Mouse (Mus musculus) embryonic facial prominence, embryonic 11.5 days (tissue): ENCODE measurements around the gene Bsnd. TPM values are rescaled to one million over a fixed set of nuclear protein-coding genes. Genes with fewer than 3 reads are reported as not detected.
A peak's percentile ranks its signal among the peaks of the same experiment; 100 is the strongest.

Experiments used
- ATAC-seq: fragments of 200-750 bp; cut with Nextera tagmentation; replicated peaks from 2 replicates; pipeline ENCODE4 v1.8.0; 2017; ENCODE audit warnings: low read depth; ENCODE audit not compliant: insufficient number of reproducible peaks, low FRiP score, low TSS enrichment
- DNase-seq: peaks from one replicate; pipeline ENCODE4 v3.0.0-alpha.2; 2015; ENCODE audit warnings: low spot score
- H3K27ac ChIP-seq: fragments of 300-500 bp; sonication (generic); replicated peaks from 2 replicates; pipeline ENCODE4 v1.5.1; 2014; ENCODE audit warnings: mild to moderate bottlenecking, low read depth, low read length, control low read depth
- H3K27me3 ChIP-seq: fragments of 300-500 bp; sonication (generic); 2 replicates; pipeline ENCODE4 v1.6.1; 2014; ENCODE audit warnings: mild to moderate bottlenecking, low read length, moderate library complexity, mixed read lengths; ENCODE audit not compliant: control insufficient read depth, insufficient read depth
- H3K36me3 ChIP-seq: fragments of 300-500 bp; sonication (generic); replicated peaks from 2 replicates; pipeline ENCODE4 v1.6.1; 2014; ENCODE audit warnings: low read depth, mild to moderate bottlenecking, low read length, moderate library complexity, mixed read lengths; ENCODE audit not compliant: control insufficient read depth, insufficient read depth
- H3K4me1 ChIP-seq: fragments of 300-500 bp; sonication (generic); 2 replicates; pipeline ENCODE4 v1.6.1; 2014; ENCODE audit warnings: low read length, mixed read lengths; ENCODE audit not compliant: control insufficient read depth, insufficient read depth
- H3K4me2 ChIP-seq: fragments of 300-500 bp; sonication (generic); 2 replicates; pipeline ENCODE4 v1.6.1; 2014; ENCODE audit warnings: low read depth, mild to moderate bottlenecking, control low read depth, low read length, moderate library complexity
- H3K4me3 ChIP-seq: fragments of 300-500 bp; sonication (generic); 2 replicates; pipeline ENCODE4 v1.5.1; 2014; ENCODE audit warnings: low read depth, low read length, control low read depth
- H3K9ac ChIP-seq: fragments of 300-500 bp; sonication (generic); replicated peaks from 2 replicates; pipeline ENCODE4 v1.6.1; 2014; ENCODE audit warnings: mild to moderate bottlenecking, control low read depth, low read length
- H3K9me3 ChIP-seq: fragments of 300-500 bp; sonication (generic); replicated peaks from 2 replicates; pipeline ENCODE4 v1.6.1; 2016; ENCODE audit warnings: mild to moderate bottlenecking, low read length, inconsistent platforms, mixed read lengths; ENCODE audit not compliant: control insufficient read depth
- WGBS: fragments of 180-500 bp; shearing (Covaris S2); extraction: QIAGEN DNeasy Blood & Tissue Kit; methylation state at CpG from one replicate; pipeline ENCODE4 v1.1.7; 2014; 5-methylcytosine and 5-hydroxymethylcytosine counted together
- polyA plus RNA-seq: library from polyadenylated mRNA; unstranded; fragments of >200 nt; fragmentation: Nextera tagmentation; extraction: Ambion mirVana; gene quantifications from 2 replicates; pipeline ENCODE4 v1.2.1, GENCODE M21; 2014

Gene Bsnd
- polyA plus RNA-seq, 1 experiment from 2014 or later = not detected

DNA sequence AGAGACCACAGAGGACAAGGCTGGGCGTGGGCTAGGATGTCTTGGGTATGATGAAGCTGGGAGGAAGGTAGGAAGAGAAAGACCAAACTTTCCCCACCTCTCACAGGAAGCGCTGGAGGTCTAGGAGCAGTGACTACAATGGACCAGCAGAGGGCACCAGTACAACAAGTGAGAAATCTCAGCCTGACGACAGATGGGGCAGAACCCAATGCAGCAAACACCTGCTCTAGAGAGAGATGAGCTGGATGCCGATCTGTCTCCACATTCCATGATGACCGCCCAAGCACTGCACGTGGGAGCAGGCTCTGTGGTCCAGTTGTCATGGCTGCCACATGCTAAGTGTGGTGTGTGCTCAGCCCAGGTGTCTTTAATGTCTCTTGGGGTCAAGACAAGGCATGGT lies 17.8 kb downstream of the Bsnd start:
- H3K36me3 ChIP-seq = no peaks in the 10 kb centered on the region
- 6% methylated on average over 6 of the region's 6 CpGs for WGBS
- ATAC-seq (0 out of 2 replicates have a peak, but pooled peaks have one; percentile 21), DNase-seq (peak; percentile 85)
- no peaks in the 10 kb centered on the region for H3K9me3 ChIP-seq
- no peak overlapping the region for H3K4me3 ChIP-seq
- no peak overlapping the region for H3K9ac ChIP-seq
- H3K4me2 ChIP-seq = no peak overlapping the region
- no peaks in the 10 kb centered on the region for H3K4me1 ChIP-seq
- no peak overlapping the region for H3K27ac ChIP-seq
- H3K27me3 ChIP-seq = no peaks in the 10 kb centered on the region

DNA sequence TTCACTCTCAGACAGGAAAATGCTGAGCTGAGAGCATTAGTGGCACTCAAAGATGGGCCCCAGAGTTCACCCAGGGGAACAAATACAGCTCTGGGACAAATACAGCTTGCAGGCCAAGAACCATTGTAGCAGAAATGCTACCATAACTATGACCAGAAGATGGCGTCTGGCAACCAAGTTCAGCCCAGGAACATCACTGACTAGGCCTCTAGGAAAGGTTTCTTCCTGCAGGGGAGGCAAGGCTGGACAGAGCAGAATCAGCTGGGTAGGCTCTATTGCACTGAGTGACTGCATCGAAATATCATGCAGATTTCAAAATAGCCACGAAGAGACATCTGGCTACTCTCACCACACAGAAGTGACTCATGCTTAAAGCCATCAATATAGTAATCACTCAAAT lies 19.7 kb downstream of the Bsnd start:
- Histone ChIP-seq H3K27me3 (no peaks in the 10 kb centered on the region), H3K9me3 (no peaks in the 10 kb centered on the region), H3K4me1 (no peaks in the 10 kb centered on the region), H3K4me2 (no peak overlapping the region), H3K9ac (no peak overlapping the region), H3K36me3 (no peaks in the 10 kb centered on the region), H3K27ac (no peak overlapping the region), H3K4me3 (no peak overlapping the region)
- WGBS = 24% methylated on average over 3 of the region's 3 CpGs
- DNase-seq (peak; percentile 82), ATAC-seq (no peak; the same call in 1 of the 2 replicates)

DNA sequence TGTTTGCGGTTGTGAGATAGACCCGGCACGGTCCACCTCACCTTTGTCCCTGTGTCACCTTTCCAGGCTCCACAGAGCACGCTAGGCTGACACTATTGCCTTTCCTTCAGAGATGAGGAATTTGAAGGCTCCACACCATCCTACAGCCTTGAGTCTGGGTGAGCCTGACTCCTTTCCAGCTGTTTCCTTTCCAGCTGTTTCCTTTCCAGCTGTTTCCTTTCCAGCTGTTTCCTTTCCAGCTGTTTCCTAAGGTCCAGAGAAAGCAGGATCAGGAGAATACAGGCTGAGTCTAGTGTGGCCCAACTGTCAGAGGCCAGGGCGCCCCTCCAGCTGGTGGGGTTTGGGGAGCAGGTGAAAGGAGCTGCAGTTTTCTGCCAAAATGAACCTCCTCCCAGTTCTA lies 21.2 kb downstream of the Bsnd start:
- Histone ChIP-seq H3K4me1 (no peaks in the 10 kb centered on the region), H3K9me3 (no peaks in the 10 kb centered on the region), H3K9ac (no peak overlapping the region), H3K27me3 (no peaks in the 10 kb centered on the region), H3K27ac (no peak overlapping the region), H3K36me3 (no peaks in the 10 kb centered on the region), H3K4me3 (no peak overlapping the region), H3K4me2 (no peak overlapping the region)
- WGBS = 69% methylated on average over 5 of the region's 5 CpGs
- ATAC-seq (no peak), DNase-seq (no peak)

DNA sequence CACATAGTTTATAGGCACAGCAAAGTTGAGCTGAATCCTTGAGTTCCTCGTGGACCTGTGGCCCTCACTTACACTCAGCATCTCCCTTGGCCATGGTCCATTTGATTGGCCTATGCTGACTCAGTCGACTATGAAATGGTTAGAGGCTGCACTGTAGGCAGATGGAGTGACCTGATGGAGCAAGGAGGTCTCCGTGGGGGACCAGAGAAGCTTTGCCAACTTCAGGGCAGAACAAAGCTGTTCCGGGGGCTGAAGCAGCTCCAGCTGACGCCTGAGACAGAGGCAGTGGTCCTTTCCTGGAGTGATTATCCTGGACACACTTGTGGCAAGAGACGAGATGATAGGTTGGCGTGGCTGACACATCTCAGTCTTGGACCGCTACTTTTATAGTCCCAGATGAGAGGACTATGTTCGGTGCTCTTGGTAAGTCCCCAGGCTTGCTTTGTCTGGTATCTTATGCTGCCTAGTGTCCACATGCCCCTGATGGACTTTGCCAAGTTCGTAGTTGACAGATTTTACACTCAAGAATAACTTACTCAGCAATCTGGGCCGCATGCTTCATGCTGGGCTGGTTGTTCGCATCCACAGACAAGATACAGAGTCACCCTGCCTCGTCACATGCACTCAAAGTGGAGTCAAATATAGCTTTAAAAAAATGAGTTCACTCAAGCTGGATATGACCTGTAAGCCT lies 24.5 kb downstream of the Bsnd start:
- Histone ChIP-seq H3K4me2 (no peak overlapping the region), H3K4me3 (no peak overlapping the region), H3K9me3 (no peaks in the 10 kb centered on the region), H3K36me3 (no peaks in the 10 kb centered on the region), H3K27ac (no peak overlapping the region), H3K27me3 (peaks cover 23% of the 10 kb centered on the region), H3K9ac (no peak overlapping the region), H3K4me1 (peaks cover 3% of the 10 kb centered on the region)
- DNase-seq (no peak), ATAC-seq (no peak)
- 84% methylated on average over 13 of the region's 13 CpGs for WGBS

DNA sequence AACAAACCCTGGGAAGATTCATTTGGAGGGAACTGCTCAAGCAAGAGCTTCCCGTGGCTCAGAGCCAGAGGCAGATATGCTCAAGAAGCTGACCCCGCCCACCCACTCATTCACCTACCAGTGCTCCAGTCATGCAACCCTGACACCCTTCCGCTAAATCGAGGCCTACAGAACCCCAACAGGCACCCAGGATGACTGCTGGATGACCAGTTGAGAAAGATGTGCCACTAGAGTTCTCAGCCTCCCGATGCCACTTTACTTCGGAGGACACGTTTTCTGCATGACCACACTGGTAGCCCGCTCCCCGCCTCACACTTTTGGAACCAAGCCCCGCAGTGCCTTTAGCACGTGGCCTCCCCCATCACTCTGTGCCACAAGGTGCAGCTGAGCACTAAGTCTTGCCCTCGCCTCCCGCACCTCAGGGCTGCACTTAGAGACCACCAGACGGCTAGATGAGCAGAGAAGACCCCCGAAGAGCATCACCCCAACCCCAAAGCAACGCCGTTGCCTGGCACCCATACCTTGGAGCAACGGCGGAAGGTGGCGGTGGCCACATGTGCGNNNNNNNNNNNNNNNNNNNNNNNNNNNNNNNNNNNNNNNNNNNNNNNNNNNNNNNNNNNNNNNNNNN lies 28.8 kb downstream of the Bsnd start:
- DNase-seq = no peak

DNA sequence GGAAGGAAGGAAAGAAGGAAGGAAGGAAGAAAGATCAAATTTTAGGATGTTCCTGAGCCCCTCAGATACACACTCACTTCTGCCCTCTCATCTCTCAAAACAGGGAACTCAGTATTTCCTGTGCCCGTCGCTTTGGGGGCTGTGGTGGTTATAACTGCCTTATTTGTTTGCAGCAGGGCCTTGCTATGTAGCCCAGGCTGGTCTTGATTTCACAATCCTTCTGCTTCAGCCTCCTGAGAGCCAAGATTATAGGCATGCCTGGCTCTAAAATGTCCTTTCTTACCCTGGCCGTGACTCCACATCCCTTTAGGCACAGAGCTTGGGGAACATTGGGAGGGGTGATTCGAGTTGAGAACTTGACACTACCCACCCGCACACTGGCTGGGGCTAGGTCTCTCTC lies 29.6 kb downstream of the Bsnd start:
- no peak for DNase-seq

More for the DNA sequence above, 28.8 kb downstream of the Bsnd start:
- peak overlapping the region; percentile 29 for H3K4me3 ChIP-seq
- peaks cover 25% of the 10 kb centered on the region for H3K27me3 ChIP-seq
- no peaks in the 10 kb centered on the region for H3K9me3 ChIP-seq
- peak overlapping the region; percentile 39 for H3K9ac ChIP-seq
- ATAC-seq = no peak
- H3K4me1 ChIP-seq = peaks cover 3% of the 10 kb centered on the region
- 31% methylated on average over 21 of the region's 21 CpGs for WGBS
- H3K4me2 ChIP-seq = peak overlapping the region; percentile 64
- H3K27ac ChIP-seq = no peak overlapping the region
- H3K36me3 ChIP-seq = no peaks in the 10 kb centered on the region

DNA sequence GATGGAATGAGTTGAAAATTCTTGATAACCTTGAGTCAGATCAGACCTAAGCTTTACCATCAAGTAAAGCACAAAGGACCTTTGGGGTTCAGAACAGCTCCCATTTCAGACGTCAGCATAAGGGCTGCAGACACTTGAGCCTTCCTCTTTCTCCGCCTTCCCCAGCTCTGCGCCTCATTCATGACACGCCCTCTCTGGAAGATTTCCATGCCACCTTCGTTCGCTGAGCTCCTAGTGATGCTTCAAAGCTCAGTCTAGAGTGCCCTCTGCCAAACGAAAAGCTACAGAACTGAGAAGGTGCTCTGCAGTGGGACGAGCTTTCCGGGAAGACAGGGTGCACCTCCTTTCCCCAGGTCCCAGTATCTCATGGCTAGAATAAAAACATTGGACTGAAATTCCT lies 30.1 kb downstream of the Bsnd start:
- peaks cover 25% of the 10 kb centered on the region for H3K27me3 ChIP-seq
- H3K36me3 ChIP-seq = no peaks in the 10 kb centered on the region
- no peak overlapping the region for H3K4me3 ChIP-seq
- no peaks in the 10 kb centered on the region for H3K9me3 ChIP-seq
- 78% methylated on average over 9 of the region's 9 CpGs for WGBS
- H3K9ac ChIP-seq = no peak overlapping the region
- H3K27ac ChIP-seq = no peak overlapping the region
- no peak for DNase-seq
- peaks cover 3% of the 10 kb centered on the region for H3K4me1 ChIP-seq
- ATAC-seq = no peak
- no peak overlapping the region for H3K4me2 ChIP-seq

More for the DNA sequence above, 29.6 kb downstream of the Bsnd start:
- 75% methylated on average over 5 of the region's 5 CpGs for WGBS
- no peaks in the 10 kb centered on the region for H3K9me3 ChIP-seq
- H3K9ac ChIP-seq = no peak overlapping the region
- no peak overlapping the region for H3K4me2 ChIP-seq
- peaks cover 25% of the 10 kb centered on the region for H3K27me3 ChIP-seq
- ATAC-seq = no peak
- no peak overlapping the region for H3K4me3 ChIP-seq
- peaks cover 3% of the 10 kb centered on the region for H3K4me1 ChIP-seq
- no peak overlapping the region for H3K27ac ChIP-seq
- H3K36me3 ChIP-seq = no peaks in the 10 kb centered on the region

DNA sequence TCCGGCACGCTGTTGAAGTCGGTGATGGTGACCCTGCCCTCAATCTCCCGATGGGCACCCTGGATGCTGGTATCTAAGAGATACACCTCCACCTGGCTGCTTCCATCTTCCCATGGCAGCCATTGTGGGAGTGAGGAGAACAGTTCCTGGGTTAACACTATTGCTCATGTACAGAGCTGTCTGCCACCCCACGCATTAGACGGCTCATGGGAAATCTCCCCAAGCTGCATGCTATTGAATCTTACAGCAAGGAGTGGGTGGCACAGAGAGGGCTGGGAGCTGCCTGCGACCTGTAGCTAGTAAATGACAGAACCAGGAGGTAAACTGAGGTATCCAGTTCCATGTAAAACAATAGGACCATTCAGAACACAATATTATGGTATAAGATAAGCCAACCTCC lies 37.5 kb downstream of the Bsnd start:
- H3K36me3 ChIP-seq = no peaks in the 10 kb centered on the region
- H3K4me3 ChIP-seq = no peak overlapping the region
- 91% methylated on average over 7 of the region's 7 CpGs for WGBS
- H3K4me1 ChIP-seq = no peaks in the 10 kb centered on the region
- H3K27me3 ChIP-seq = no peaks in the 10 kb centered on the region
- H3K4me2 ChIP-seq = no peak overlapping the region
- H3K27ac ChIP-seq = no peak overlapping the region
- H3K9me3 ChIP-seq = no peaks in the 10 kb centered on the region
- ATAC-seq (no peak), DNase-seq (no peak)
- no peak overlapping the region for H3K9ac ChIP-seq
